Mouse (Mus musculus): ENCODE data around the gene Nmnat2. TPM values are rescaled to one million over a fixed set of nuclear protein-coding genes. Genes with fewer than 3 reads are reported as not detected.

The Nmnat2 gene
- polyA plus RNA-seq, 1 experiment from 2014 or later: 4.7 TPM

GRCm38 (mm10) chr1:152956221-152956620 is 1.4 kb downstream of the Nmnat2 start:
- peak overlapping the region; percentile 65 for H3K4me3 ChIP-seq
- 6% methylated on average over 14 of the region's 14 CpGs for WGBS
- H3K27ac ChIP-seq (replicated peaks): no peak overlapping the region
- peaks cover 60% of the 10 kb centered on the region for H3K27me3 ChIP-seq (replicated peaks; ENCODE audit: low read depth, poor library complexity, severe bottlenecking)
- H3K36me3 ChIP-seq (replicated peaks): no peaks in the 10 kb centered on the region
- H3K4me1 ChIP-seq: peaks cover 18% of the 10 kb centered on the region
- peak; percentile 88 for DNase-seq (ENCODE audit: low spot score)
- no peaks in the 10 kb centered on the region for H3K9me3 ChIP-seq

GRCm38 (mm10) chr1:152964344-152964743 is 9.6 kb downstream of the Nmnat2 start:
- 81% methylated on average over 10 of the region's 10 CpGs for WGBS
- Histone ChIP-seq H3K27ac (replicated peaks) (no peak overlapping the region), H3K36me3 (replicated peaks) (no peaks in the 10 kb centered on the region), H3K4me3 (no peak overlapping the region), H3K4me1 (no peaks in the 10 kb centered on the region), H3K9me3 (no peaks in the 10 kb centered on the region), H3K27me3 (replicated peaks; ENCODE audit: low read depth, poor library complexity, severe bottlenecking) (no peaks in the 10 kb centered on the region)
- no peak for DNase-seq (ENCODE audit: low spot score)

- Histone ChIP-seq H3K36me3 (replicated peaks) (no peaks in the 10 kb centered on the region), H3K27me3 (replicated peaks; ENCODE audit: low read depth, poor library complexity, severe bottlenecking) (no peaks in the 10 kb centered on the region), H3K4me1 (no peaks in the 10 kb centered on the region), H3K9me3 (no peaks in the 10 kb centered on the region), H3K4me3 (no peak overlapping the region), H3K27ac (replicated peaks) (no peak overlapping the region)
- no peak for DNase-seq (ENCODE audit: low spot score)
- 73% methylated on average over 6 of the region's 6 CpGs for WGBS
Measured at GRCm38 (mm10) chr1:152966222-152966621, 11.4 kb downstream of the Nmnat2 start.

GRCm38 (mm10) chr1:152966686-152967085 is 11.9 kb downstream of the Nmnat2 start:
- no peak for DNase-seq (ENCODE audit: low spot score)
- H3K27ac ChIP-seq (replicated peaks): no peak overlapping the region
- H3K4me3 ChIP-seq: no peak overlapping the region
- no peaks in the 10 kb centered on the region for H3K9me3 ChIP-seq
- H3K4me1 ChIP-seq: no peaks in the 10 kb centered on the region
- 84% methylated on average over 2 of the region's 2 CpGs for whole genome bisulfite sequencing
- H3K27me3 ChIP-seq (replicated peaks; ENCODE audit: low read depth, poor library complexity, severe bottlenecking): no peaks in the 10 kb centered on the region
- H3K36me3 ChIP-seq (replicated peaks): no peaks in the 10 kb centered on the region

GRCm38 (mm10) chr1:152969081-152969480 is 14.3 kb downstream of the Nmnat2 start:
- Histone ChIP-seq H3K27ac (replicated peaks) (no peak overlapping the region), H3K36me3 (replicated peaks) (no peaks in the 10 kb centered on the region), H3K4me3 (no peak overlapping the region), H3K9me3 (no peaks in the 10 kb centered on the region), H3K27me3 (replicated peaks; ENCODE audit: low read depth, poor library complexity, severe bottlenecking) (no peaks in the 10 kb centered on the region), H3K4me1 (peaks cover 9% of the 10 kb centered on the region)
- WGBS: 72% methylated on average over 4 of the region's 4 CpGs
- DNase-seq (ENCODE audit: low spot score): no peak

- 25% methylated on average over 4 of the region's 4 CpGs for WGBS
- H3K4me1 ChIP-seq: peaks cover 9% of the 10 kb centered on the region
- 0 out of 2 replicates have a peak, but pooled peaks cover 6% of the 10 kb centered on the region for H3K9me3 ChIP-seq
- DNase-seq (ENCODE audit: low spot score): no peak
- H3K36me3 ChIP-seq (replicated peaks): no peaks in the 10 kb centered on the region
- no peak overlapping the region for H3K4me3 ChIP-seq
- no peaks in the 10 kb centered on the region for H3K27me3 ChIP-seq (replicated peaks; ENCODE audit: low read depth, poor library complexity, severe bottlenecking)
- no peak overlapping the region for H3K27ac ChIP-seq (replicated peaks)
Measured at GRCm38 (mm10) chr1:152972957-152973356, 18.2 kb downstream of the Nmnat2 start.

- 20% methylated on average over 5 of the region's 5 CpGs for WGBS
- no peaks in the 10 kb centered on the region for H3K36me3 ChIP-seq (replicated peaks)
- 0 out of 2 replicates have a peak, but pooled peaks cover 6% of the 10 kb centered on the region for H3K9me3 ChIP-seq
- H3K27ac ChIP-seq (replicated peaks): no peak overlapping the region
- H3K4me3 ChIP-seq: no peak overlapping the region
- no peak for DNase-seq (ENCODE audit: low spot score)
- peaks cover 9% of the 10 kb centered on the region for H3K4me1 ChIP-seq
- no peaks in the 10 kb centered on the region for H3K27me3 ChIP-seq (replicated peaks; ENCODE audit: low read depth, poor library complexity, severe bottlenecking)
Measured at GRCm38 (mm10) chr1:152973421-152973820, 18.6 kb downstream of the Nmnat2 start.

GRCm38 (mm10) chr1:152973861-152974260 is 19.1 kb downstream of the Nmnat2 start:
- WGBS: 28% methylated on average over 4 of the region's 4 CpGs
- H3K27ac ChIP-seq (replicated peaks): no peak overlapping the region
- H3K4me3 ChIP-seq: no peak overlapping the region
- peaks cover 9% of the 10 kb centered on the region for H3K4me1 ChIP-seq
- no peak for DNase-seq (ENCODE audit: low spot score)
- H3K27me3 ChIP-seq (replicated peaks; ENCODE audit: low read depth, poor library complexity, severe bottlenecking): no peaks in the 10 kb centered on the region
- H3K9me3 ChIP-seq: 0 out of 2 replicates have a peak, but pooled peaks cover 6% of the 10 kb centered on the region
- no peaks in the 10 kb centered on the region for H3K36me3 ChIP-seq (replicated peaks)

- DNase-seq (ENCODE audit: low spot score): no peak
- H3K9me3 ChIP-seq: 0 out of 2 replicates have a peak, but pooled peaks cover 6% of the 10 kb centered on the region
- H3K36me3 ChIP-seq (replicated peaks): no peaks in the 10 kb centered on the region
- H3K27ac ChIP-seq (replicated peaks): no peak overlapping the region
- H3K27me3 ChIP-seq (replicated peaks; ENCODE audit: low read depth, poor library complexity, severe bottlenecking): no peaks in the 10 kb centered on the region
- WGBS: 80% methylated on average over 3 of the region's 3 CpGs
- H3K4me1 ChIP-seq: peaks cover 9% of the 10 kb centered on the region
- no peak overlapping the region for H3K4me3 ChIP-seq
Measured at GRCm38 (mm10) chr1:152975144-152975543, 20.4 kb downstream of the Nmnat2 start.

GRCm38 (mm10) chr1:152978700-152979099 is 23.9 kb downstream of the Nmnat2 start:
- 93% methylated on average over 8 of the region's 8 CpGs for WGBS
- Histone ChIP-seq H3K27ac (replicated peaks) (no peak overlapping the region), H3K36me3 (replicated peaks) (no peaks in the 10 kb centered on the region), H3K27me3 (replicated peaks; ENCODE audit: low read depth, poor library complexity, severe bottlenecking) (no peaks in the 10 kb centered on the region), H3K9me3 (0 out of 2 replicates have a peak, but pooled peaks cover 6% of the 10 kb centered on the region), H3K4me1 (no peaks in the 10 kb centered on the region; the same call in 1 of the 2 replicates), H3K4me3 (no peak overlapping the region)
- DNase-seq (ENCODE audit: low spot score): no peak

GRCm38 (mm10) chr1:152983416-152983815 is 28.6 kb downstream of the Nmnat2 start:
- H3K27ac ChIP-seq (replicated peaks): no peak overlapping the region
- H3K4me1 ChIP-seq: no peaks in the 10 kb centered on the region

GRCm38 (mm10) chr1:152986981-152987380 is 32.2 kb downstream of the Nmnat2 start:
- WGBS: 84% methylated on average over 3 of the region's 3 CpGs
- no peak for DNase-seq (ENCODE audit: low spot score)
- H3K9me3 ChIP-seq: no peaks in the 10 kb centered on the region
- no peak overlapping the region for H3K27ac ChIP-seq (replicated peaks)
- H3K27me3 ChIP-seq (replicated peaks; ENCODE audit: low read depth, poor library complexity, severe bottlenecking): no peaks in the 10 kb centered on the region
- H3K4me3 ChIP-seq: no peak overlapping the region
- H3K4me1 ChIP-seq: no peaks in the 10 kb centered on the region
- no peaks in the 10 kb centered on the region for H3K36me3 ChIP-seq (replicated peaks)

More at GRCm38 (mm10) chr1:152983416-152983815, 28.6 kb downstream of the Nmnat2 start:
- DNase-seq (ENCODE audit: low spot score): no peak
- H3K27me3 ChIP-seq (replicated peaks; ENCODE audit: low read depth, poor library complexity, severe bottlenecking): no peaks in the 10 kb centered on the region
- 94% methylated on average over 14 of the region's 14 CpGs for WGBS
- H3K9me3 ChIP-seq: no peaks in the 10 kb centered on the region
- H3K4me3 ChIP-seq: no peak overlapping the region
- H3K36me3 ChIP-seq (replicated peaks): no peaks in the 10 kb centered on the region

GRCm38 (mm10) chr1:152990067-152990466 is 35.3 kb downstream of the Nmnat2 start:
- DNase-seq (ENCODE audit: low spot score): no peak
- WGBS: 91% methylated on average over 5 of the region's 5 CpGs
- H3K27ac ChIP-seq (replicated peaks): no peak overlapping the region

More at GRCm38 (mm10) chr1:152990067-152990466, 35.3 kb downstream of the Nmnat2 start:
- Histone ChIP-seq H3K9me3 (no peaks in the 10 kb centered on the region), H3K4me3 (no peak overlapping the region), H3K27me3 (replicated peaks; ENCODE audit: low read depth, poor library complexity, severe bottlenecking) (no peaks in the 10 kb centered on the region), H3K36me3 (replicated peaks) (no peaks in the 10 kb centered on the region), H3K4me1 (no peaks in the 10 kb centered on the region)
